Mouse (Mus musculus) right cerebral cortex, postnatal 36 days (tissue): ENCODE data around the gene Tbx1.

Experiments
- DNase-seq, 2 experiments: peaks; one replicate each; pipeline ENCODE4 v3.0.0; 2022; ENCODE audit warnings: low spot score in 2 of 2, mixed read lengths in 1 of 2

Tbx1 gene

GRCm38 (mm10) chr16:18587847-18588737 is 2.4 kb downstream of the Tbx1 start:
- no peak for DNase-seq

GRCm38 (mm10) chr16:18586906-18587546 is 3.4 kb downstream of the Tbx1 start:
- DNase-seq, result no peak

- DNase-seq, result no peak
These were observed 4.2 kb downstream of the Tbx1 start for GRCm38 (mm10) chr16:18586076-18586905.

GRCm38 (mm10) chr16:18585676-18586075 is 4.8 kb downstream of the Tbx1 start:
- DNase-seq, result no peak

- DNase-seq, result no peak
These were observed 5.5 kb downstream of the Tbx1 start for GRCm38 (mm10) chr16:18584901-18585510.

- no peak for DNase-seq
These were observed 6.7 kb downstream of the Tbx1 start for GRCm38 (mm10) chr16:18583673-18584357.

- DNase-seq, result no peak
These were observed 7.3 kb downstream of the Tbx1 start for GRCm38 (mm10) chr16:18583169-18583568.

GRCm38 (mm10) chr16:18582426-18583148 is 7.9 kb downstream of the Tbx1 start:
- DNase-seq, result no peak

- no peak for DNase-seq
These were observed 8.8 kb downstream of the Tbx1 start for GRCm38 (mm10) chr16:18581623-18582205.

- DNase-seq, result no peak
These were observed 9.3 kb downstream of the Tbx1 start for GRCm38 (mm10) chr16:18581050-18581622.

GRCm38 (mm10) chr16:18580389-18580788 is 10.1 kb downstream of the Tbx1 start:
- no peak for DNase-seq

- no peak for DNase-seq
These were observed 12.8 kb downstream of the Tbx1 start for GRCm38 (mm10) chr16:18577599-18578160.

- DNase-seq, result no peak
These were observed 13.4 kb downstream of the Tbx1 start for GRCm38 (mm10) chr16:18577071-18577470.

- DNase-seq, result no peak
These were observed 16.3 kb downstream of the Tbx1 start for GRCm38 (mm10) chr16:18574196-18574595.

- DNase-seq, result no peak
These were observed 21.9 kb downstream of the Tbx1 start for GRCm38 (mm10) chr16:18568599-18568998.

GRCm38 (mm10) chr16:18564472-18564871 is 26.0 kb downstream of the Tbx1 start:
- DNase-seq, result no peak

GRCm38 (mm10) chr16:18556461-18556860 is 34.0 kb downstream of the Tbx1 start:
- no peak for DNase-seq

- DNase-seq, result no peak
These were observed 35.1 kb downstream of the Tbx1 start for GRCm38 (mm10) chr16:18555235-18555935.

- no peak for DNase-seq
These were observed 35.8 kb downstream of the Tbx1 start for GRCm38 (mm10) chr16:18554721-18555120.
